Mouse (Mus musculus) bone marrow macrophage, adult 2 months (primary cell): ENCODE results near the gene Gpnmb.

Experiments
- CTCF ChIP-seq: IDR thresholded peaks from 2 replicates; pipeline ENCODE4 v1.5.1; 2012; ENCODE audit warnings: low read depth, mild to moderate bottlenecking, low read length, moderate library complexity
- POLR2A ChIP-seq: IDR thresholded peaks from 2 replicates; pipeline ENCODE4 v1.6.1; 2012; ENCODE audit warnings: mild to moderate bottlenecking, low read depth, low read length, borderline replicate concordance

DNA sequence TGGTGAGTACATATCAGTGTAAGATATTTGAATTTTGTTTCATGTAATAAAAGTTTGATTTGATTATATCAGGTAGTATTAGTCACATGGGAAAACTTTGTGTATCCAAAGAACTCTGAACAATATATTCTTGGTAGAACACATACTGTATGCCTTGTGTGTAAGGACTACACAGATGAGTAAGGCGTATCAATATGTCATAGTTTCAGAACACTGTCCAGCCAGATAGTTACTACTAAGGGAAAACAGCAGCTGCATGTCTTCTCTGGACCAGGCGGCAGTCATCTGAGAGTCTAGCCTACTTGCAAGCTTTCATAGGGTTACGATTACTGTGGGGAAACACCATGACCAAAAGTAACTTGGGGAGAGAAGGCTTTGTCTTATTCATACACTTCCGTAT lies 46.7 kb downstream of the Gpnmb start:
- TF ChIP-seq CTCF (no peak), POLR2A (no peak)
